Mouse (Mus musculus): ENCODE data around the gene Hoxc6.

Gene Hoxc6

DNA sequence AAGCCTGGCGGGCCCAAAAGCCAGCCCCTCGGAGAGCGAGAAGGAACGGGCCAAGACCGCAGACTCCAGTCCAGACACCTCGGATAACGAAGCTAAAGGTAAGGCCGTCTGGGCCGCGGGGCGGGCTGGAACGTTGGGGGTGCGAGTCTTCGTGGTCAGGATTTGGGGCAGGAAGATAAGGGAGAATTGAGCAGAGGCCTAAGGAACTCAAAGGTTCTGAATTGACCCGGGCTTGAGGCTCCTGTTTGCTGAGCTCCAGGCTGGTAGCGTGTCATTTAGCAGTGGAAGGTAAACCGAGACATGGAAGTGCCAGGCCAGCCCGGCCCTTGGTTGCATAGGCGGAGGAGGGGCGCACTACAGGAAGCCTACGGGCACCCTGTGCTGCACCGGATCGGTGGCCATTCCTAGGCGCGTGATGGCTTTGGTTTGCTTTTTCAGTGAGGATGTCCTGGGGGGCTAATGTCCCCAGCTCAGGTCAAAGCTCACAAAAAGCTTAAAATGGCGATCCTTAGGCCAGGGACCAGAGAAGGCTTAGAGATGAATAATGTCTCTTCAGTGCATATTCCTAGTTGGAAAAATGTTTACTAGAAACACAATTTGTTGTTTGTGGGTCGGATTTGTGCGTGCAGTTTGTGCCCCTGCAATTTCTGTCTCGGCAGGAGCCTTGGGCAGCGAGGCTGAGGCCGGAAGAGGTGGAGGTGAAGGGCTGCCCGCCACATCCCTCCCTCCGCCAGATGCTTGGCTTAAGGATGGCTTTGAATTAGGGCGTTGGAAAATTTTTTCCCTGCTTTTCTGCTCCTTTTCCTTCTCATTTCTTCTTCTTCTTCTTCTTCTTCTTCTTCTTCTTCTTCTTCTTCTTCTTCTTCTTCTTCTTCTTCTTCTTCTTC lies 30.3 kb upstream of the Hoxc6 start:
- in situ Hi-C loops (cut with MboI) = no loop called here

GRCm38 (mm10) chr15:102969296-102969695 lies 28.8 kb upstream of the Hoxc6 start:
- in situ Hi-C loops (cut with MboI) = no loop called here

- in situ Hi-C loops (cut with MboI) = no loop called here
Measured at GRCm38 (mm10) chr15:102970740-102971139, 27.3 kb upstream of the Hoxc6 start.

DNA sequence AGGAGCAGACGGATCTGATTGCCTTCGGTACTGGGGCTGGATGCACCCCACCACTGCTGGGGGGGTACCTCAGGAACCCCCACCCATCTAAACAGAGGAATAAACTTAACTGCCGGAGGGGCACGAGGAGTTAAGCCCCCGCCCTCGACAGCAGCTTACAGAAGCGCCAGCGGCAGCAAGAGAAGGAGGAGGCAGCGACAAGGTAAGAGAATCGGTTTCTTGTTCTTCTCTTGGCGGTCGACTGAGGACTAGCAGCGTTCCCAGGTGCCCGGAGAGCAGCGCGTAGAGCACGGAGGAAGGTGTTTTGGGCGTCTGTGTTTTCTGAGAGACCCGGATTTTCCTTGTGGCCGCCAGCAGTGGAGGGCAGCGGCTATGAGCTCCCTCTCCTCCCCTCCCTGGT lies 25.8 kb upstream of the Hoxc6 start:
- in situ Hi-C loops (cut with MboI) = no loop called here

DNA sequence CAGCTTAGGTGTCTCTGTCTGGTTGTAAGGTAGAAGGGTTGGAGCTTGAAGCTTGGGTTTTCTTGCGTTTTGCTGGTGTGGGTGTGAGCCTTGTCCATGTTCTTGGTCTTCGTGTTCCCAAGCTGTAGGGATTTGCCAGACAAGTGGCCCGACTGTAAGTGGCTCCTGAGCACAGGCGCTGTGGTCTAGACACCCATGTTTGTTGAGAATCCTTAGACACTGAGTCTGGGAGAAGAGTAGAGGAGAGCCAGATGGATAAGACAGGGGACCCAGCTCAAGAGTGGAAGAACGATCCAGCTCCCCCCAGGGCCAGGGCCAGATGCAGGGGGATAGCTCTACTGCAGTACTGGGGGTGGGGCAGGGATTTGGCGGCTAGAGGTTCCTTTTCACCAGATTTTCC lies 25.3 kb upstream of the Hoxc6 start:
- in situ Hi-C loops (cut with MboI) = no loop called here

- in situ Hi-C loops (cut with MboI) = loop anchor here (25.0 kb wide), 1 partner anchor 337 kb away; the partner anchor contains the start of gene Gpr84
Measured at GRCm38 (mm10) chr15:102975034-102975433, 23.0 kb upstream of the Hoxc6 start.

- in situ Hi-C loops (cut with MboI) = loop anchor here (25.0 kb wide), 1 partner anchor 337 kb away; the partner anchor contains the start of gene Gpr84
Measured at GRCm38 (mm10) chr15:102975688-102976111, 22.4 kb upstream of the Hoxc6 start.

GRCm38 (mm10) chr15:102976171-102976570 lies 21.9 kb upstream of the Hoxc6 start, which contains the start of gene Hoxc9:
TSS of gene Hoxc9 (plus strand) at chr15:102976439.
- in situ Hi-C loops (cut with MboI) = loop anchor here (25.0 kb wide), 1 partner anchor 336 kb away; the partner anchor contains the start of gene Gpr84

DNA sequence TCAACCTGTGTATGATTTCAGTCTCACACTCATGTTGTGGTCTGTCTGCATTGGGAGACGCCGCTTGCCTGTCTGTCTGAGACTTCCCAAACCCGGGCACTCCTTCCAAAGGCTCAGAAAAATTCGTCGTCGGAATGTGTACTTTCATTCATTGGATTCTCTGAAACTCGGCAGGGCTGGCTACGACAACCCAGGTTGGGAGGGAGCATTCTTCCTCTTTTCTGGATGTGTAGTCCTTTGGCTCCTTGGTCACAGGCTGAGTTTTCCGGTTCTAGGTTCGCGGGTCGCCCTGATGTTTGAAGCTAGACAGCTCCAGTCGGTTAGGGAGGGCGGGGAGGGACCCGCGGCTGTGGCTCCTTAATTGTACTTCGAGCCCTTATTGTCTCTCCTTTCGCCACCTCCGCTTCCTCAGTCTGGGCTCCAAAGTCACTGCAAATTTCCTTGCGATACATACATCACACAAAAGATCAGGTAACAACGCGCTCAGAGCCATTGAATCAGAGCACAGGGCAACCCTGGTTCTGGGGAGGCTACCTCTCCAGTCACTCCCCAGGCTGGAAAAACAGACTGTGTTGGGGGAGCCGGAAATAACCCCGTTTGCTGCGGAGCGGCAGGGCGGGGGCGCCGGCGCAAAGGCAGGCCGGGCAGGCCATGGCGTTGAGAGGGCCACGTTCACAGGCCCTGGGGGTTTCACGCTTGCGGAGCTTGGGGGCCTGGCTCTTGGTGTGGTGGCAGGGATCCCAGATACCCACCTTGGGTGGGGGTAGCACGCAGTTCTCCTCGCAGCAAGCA lies 21.2 kb upstream of the Hoxc6 start:
- in situ Hi-C loops (cut with MboI) = loop anchor here (25.0 kb wide), 1 partner anchor 335 kb away; the partner anchor contains the start of gene Gpr84

DNA sequence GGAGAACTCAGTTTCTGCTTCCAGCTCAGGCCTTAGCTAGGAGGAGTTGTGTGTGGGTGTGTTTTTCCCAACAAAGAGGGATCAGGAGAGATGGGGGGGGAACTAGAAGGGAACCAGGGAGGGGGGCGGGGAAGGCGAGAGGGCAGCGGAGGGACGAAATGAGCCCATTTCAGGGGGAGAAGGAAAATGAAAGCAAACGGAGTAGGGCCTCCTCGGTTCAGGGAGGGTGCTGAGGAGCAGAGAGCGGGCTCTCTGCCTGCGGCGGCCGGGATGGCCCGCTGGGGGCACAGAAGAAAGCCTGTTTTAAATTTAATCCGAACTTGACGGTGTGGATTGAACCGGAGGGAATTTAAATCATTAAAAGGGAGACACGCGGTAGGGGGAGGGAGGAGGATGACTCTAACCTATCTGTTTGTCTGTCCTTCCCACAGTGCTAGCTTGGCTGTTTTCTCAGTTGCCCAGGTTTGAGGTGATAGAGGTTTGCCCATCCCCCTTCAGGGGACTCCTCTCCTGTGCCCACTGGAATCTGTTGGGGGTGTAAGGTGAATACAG lies 20.6 kb upstream of the Hoxc6 start:
- in situ Hi-C loops (cut with MboI) = loop anchor here (25.0 kb wide), 1 partner anchor 335 kb away; the partner anchor contains the start of gene Gpr84

GRCm38 (mm10) chr15:102978615-102979515 lies 19.2 kb upstream of the Hoxc6 start:
- in situ Hi-C loops (cut with MboI) = loop anchor here (25.0 kb wide), 1 partner anchor 333 kb away; the partner anchor contains the start of gene Gpr84

DNA sequence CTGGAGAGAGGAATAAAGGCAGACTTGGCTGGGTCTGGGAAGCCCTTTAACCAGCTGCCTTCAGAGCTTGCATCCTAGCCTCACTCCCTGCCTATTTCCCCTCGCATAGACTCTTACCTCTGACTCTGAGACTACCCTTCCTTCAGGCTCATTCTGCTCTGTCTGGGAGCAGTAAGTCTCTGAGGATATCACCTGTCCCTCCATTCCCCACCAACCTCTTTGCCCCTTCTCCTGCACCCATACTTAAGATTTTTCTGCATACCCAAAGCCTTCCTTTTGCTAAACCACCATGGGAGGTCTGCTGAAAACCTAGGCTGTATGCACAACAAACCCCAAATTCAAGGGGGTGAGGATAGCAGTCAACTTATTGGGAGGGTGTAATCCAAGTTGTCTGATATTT lies 18.1 kb upstream of the Hoxc6 start:
- in situ Hi-C loops (cut with MboI) = loop anchor here (10.0 to 25.0 kb wide), 2 partner anchors 195 to 332 kb away; partner anchors contain the start of gene Gpr84

- in situ Hi-C loops (cut with MboI) = loop anchor here (10.0 to 25.0 kb wide), 2 partner anchors 194 to 332 kb away; partner anchors contain the start of gene Gpr84
Measured at GRCm38 (mm10) chr15:102980352-102980751, 17.7 kb upstream of the Hoxc6 start.

DNA sequence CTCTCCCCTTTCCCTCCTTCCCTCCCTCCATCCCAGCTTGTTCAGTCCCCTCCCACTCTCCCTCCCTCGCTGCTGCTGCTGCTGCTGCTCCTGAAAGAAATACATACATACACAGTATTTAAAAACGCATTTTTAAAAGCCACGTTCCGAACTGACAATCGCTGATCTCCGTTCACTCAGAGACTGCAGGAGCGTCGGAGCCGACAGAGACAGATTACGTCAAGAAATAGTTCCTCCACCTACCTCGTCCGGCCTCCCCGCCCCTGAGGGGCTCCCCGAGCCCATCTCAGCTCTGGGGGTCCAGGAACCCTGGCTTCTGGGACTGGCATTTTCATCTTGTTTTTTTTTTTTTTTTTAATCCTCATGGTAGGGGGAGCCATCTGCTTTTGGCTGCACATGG lies 17.1 kb upstream of the Hoxc6 start:
- in situ Hi-C loops (cut with MboI) = loop anchor here (10.0 to 25.0 kb wide), 2 partner anchors 194 to 331 kb away; partner anchors contain the start of gene Gpr84

GRCm38 (mm10) chr15:102981379-102982288 lies 16.4 kb upstream of the Hoxc6 start:
- in situ Hi-C loops (cut with MboI) = loop anchor here (10.0 to 25.0 kb wide), 2 partner anchors 193 to 331 kb away; partner anchors contain the start of gene Gpr84

- in situ Hi-C loops (cut with MboI) = loop anchor here (10.0 to 25.0 kb wide), 2 partner anchors 191 to 329 kb away; partner anchors contain the start of gene Gpr84
Measured at GRCm38 (mm10) chr15:102983716-102984115, 14.3 kb upstream of the Hoxc6 start.

DNA sequence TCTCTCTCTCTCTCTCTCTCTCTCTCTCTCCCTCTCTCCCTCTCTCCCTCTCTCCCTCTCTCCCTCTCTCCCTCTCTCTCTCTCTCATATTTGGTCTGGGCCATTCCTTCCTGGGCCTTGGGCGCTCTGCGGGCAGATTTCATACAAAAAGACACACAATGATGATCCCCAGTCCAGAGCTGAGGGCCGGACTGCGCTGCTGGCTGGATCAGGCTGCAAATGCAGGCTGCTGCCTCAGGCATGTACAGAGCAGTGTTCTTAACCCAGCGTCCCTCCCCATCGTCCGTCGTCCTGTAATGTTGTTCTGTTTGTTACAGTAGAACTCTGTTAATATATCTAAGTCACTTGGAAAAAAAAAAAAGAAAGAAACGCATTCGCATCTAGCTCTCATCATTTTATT lies 13.5 kb upstream of the Hoxc6 start:
- in situ Hi-C loops (cut with MboI) = loop anchor here (10.0 to 25.0 kb wide), 2 partner anchors 190 to 328 kb away; partner anchors contain the start of gene Gpr84

DNA sequence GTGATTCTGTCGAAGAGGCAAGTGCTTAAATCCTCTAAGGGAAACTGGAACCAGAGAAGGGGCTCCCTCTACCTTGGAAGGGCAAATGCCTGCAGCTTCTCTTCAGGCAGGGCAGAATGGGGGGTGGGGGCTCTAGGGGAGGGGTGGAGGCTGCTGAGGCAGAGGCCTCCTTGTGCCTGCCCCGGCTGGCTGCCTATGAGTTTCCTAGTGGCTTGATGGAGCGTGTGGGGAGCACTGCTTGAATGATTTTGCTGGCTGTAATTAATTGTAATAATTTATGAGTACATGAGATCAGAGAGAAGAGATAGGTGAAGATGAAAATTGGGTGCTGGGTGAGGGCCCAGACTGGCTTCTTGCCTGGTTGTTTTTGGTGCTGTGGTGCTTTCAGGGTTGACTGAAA lies 13.1 kb upstream of the Hoxc6 start:
- in situ Hi-C loops (cut with MboI) = loop anchor here (10.0 to 25.0 kb wide), 2 partner anchors 190 to 327 kb away; partner anchors contain the start of gene Gpr84

Measured in mature B cell (primary cell).